Mouse (Mus musculus) bone marrow macrophage, adult 2 months (primary cell): ENCODE results near the gene Vrk3. TPM values are rescaled to one million over a fixed set of nuclear protein-coding genes. Genes with fewer than 3 reads are reported as not detected.

Experiments used
- H3K27ac ChIP-seq: 2 replicates; pipeline ENCODE4 v1.5.1; 2012; ENCODE audit warnings: low read depth, low read length; ENCODE audit not compliant: insufficient read depth
- H3K4me1 ChIP-seq: 2 replicates; pipeline ENCODE4 v1.6.1; 2012; ENCODE audit warnings: low read length; ENCODE audit not compliant: control insufficient read depth, insufficient read depth
- H3K4me3 ChIP-seq: 2 replicates; pipeline ENCODE4 v1.5.1; 2012; ENCODE audit warnings: mild to moderate bottlenecking, low read length, moderate library complexity; ENCODE audit not compliant: insufficient read depth
- CTCF ChIP-seq: IDR thresholded peaks from 2 replicates; pipeline ENCODE4 v1.5.1; 2012; ENCODE audit warnings: low read depth, mild to moderate bottlenecking, low read length, moderate library complexity
- POLR2A ChIP-seq: IDR thresholded peaks from 2 replicates; pipeline ENCODE4 v1.6.1; 2012; ENCODE audit warnings: mild to moderate bottlenecking, low read depth, low read length, borderline replicate concordance
- polyA plus RNA-seq: library from polyadenylated mRNA; stranded (reverse); fragments of >200 nt; gene quantifications from 2 replicates; pipeline ENCODE4 v1.2.4, GENCODE M21; 2012; ENCODE audit not compliant: missing spikeins, insufficient read depth, insufficient read length

The Vrk3 gene
- polyA plus RNA-seq, 1 experiment: 39.8 TPM

DNA sequence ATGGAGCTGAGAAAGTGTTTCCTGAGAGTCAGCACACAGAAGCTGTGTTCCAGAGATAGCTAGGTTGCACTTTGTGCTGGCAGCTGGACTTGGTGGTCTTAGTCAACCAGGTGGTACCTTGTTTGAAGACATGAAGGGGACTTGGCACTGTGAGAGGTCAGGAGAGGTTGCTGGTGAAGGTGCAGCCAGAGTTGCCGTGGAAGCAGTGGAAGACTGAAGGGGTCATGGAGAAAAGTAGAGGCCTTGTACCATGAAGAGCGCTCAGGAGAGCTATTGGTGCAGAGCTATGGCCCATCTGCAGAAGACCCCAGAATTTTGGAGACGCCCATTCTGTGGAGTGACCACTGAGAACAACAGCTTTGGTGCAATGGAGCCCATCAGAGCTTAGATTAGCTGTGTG, 61.3 kb downstream of the Vrk3 start:
- Histone ChIP-seq H3K4me1 (peaks cover 7% of the 10 kb centered on the region), H3K4me3 (no peak overlapping the region)
- no peak for TF ChIP-seq CTCF
- TF ChIP-seq POLR2A: no peak

GRCm38 (mm10) chr7:44810365-44810764, 62.2 kb downstream of the Vrk3 start:
- H3K27ac ChIP-seq: no peak overlapping the region
- H3K4me3 ChIP-seq: no peak overlapping the region
- peaks cover 12% of the 10 kb centered on the region for H3K4me1 ChIP-seq
- no peak for TF ChIP-seq CTCF
- no peak for TF ChIP-seq POLR2A

More for the DNA sequence above, 61.3 kb downstream of the Vrk3 start:
- no peak overlapping the region for H3K27ac ChIP-seq

DNA sequence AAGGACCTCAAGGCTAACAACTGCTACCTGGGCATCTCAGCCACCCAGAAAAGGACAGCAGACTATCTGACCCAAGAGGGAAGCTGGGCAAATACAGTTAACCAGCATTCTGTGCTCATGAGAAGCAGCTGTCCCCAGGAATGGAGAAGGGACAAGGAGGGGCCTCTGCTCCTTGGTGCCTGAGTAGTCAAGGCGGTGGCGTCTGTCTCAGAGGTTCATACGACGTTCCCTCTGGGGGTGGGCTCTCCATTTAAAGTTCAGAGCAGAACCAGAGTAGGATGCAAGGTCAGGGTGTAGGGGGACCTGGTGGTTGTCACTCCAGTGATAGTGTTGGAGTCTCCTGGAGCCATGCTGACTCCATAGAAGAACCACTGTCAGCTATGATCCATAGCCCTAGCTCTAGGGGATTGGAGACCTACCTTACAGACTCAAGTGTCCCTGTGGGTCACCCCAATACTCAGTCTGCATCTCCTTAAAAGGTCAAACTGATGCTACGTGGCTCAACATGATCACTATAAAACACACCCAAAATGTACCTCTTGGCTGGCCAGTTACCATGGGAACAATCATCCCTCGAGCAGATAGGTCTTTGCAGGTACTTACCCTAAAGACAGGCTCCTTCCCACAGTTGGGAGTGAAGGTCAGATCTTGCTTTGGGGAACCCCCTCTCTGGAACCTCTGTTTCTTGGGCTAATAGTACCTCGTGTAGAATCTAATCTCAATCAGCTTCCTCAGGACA, 62.8 kb downstream of the Vrk3 start:
- Histone ChIP-seq H3K27ac (no peak overlapping the region), H3K4me1 (peaks cover 12% of the 10 kb centered on the region)
- TF ChIP-seq POLR2A: no peak
- no peak for TF ChIP-seq CTCF

DNA sequence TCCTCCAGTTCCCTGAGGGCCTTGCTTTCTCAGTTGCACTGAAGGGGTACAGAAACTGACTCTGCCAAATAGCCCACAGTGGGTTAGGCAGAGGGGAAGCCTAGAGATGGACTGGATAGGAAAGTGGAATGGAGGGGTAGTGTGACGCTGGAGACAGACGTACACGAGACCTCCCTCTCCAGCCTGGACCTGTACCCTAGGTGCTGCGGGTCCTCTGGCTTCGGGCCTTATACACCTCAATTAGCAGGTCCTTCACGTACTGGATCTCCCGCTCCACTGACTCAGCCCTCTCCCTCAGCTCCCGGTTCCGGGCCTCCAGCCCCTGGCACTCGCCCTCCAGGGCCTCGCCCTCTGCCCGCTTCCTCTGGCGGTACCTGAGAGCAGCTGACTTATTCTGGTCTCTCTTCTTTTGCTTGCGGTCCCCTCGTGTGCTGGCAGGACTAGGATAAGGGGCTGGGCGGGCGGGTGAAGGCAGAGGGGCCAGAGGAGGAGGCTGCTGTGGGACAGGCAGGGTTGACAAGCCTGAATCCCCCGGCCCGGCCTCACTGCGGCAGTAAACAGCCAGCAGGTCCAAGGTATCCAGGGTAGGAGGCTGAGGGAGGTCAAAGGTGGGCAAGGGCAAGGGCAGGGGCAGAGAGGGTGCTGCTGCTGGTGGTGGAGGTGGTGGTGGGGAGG, 64.6 kb downstream of the Vrk3 start:
- Histone ChIP-seq H3K4me3 (no peak overlapping the region), H3K4me1 (peaks cover 12% of the 10 kb centered on the region), H3K27ac (no peak overlapping the region)
- TF ChIP-seq CTCF (no peak), POLR2A (no peak)

More for the DNA sequence above, 62.8 kb downstream of the Vrk3 start:
- H3K4me3 ChIP-seq: no peak overlapping the region

GRCm38 (mm10) chr7:44813985-44814384, 65.8 kb downstream of the Vrk3 start:
- TF ChIP-seq POLR2A (no peak), CTCF (no peak)
- no peak overlapping the region for H3K27ac ChIP-seq
- H3K4me3 ChIP-seq: no peak overlapping the region
- peaks cover 14% of the 10 kb centered on the region for H3K4me1 ChIP-seq

- Histone ChIP-seq H3K4me3 (no peak overlapping the region), H3K4me1 (peaks cover 18% of the 10 kb centered on the region), H3K27ac (no peak overlapping the region)
- no peak for TF ChIP-seq CTCF
- TF ChIP-seq POLR2A: no peak
Measured at GRCm38 (mm10) chr7:44814423-44814822, 66.2 kb downstream of the Vrk3 start.

DNA sequence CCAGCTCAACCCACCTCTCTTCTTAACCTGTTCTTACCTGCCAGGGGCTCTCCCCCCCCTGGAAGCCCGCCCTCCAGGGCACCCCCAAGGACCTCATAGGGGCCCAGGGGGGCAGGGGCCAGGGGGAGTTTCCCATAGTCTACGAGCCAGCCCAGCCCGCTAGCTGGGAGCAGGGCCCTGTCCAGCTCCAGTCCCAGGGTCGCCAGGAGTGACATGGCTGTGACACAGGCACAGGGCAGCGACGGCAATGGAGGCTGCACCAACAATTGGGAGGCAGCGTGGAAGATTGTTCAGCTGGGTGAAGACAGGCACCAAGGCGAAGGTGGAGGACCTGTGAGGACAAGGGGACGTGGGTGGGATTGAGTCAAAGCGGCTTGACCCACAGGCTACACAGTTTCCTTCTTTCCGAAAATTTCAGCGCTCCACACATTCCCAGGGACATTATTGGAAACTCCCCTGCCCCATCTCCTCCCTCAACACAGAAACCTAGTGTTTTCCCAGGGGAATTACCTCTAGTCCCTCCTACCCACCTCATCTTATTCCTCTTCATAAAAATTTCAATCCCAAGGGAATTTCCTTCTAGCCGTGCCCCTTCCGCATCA, 66.8 kb downstream of the Vrk3 start:
- TF ChIP-seq POLR2A (no peak), CTCF (no peak)
- peak overlapping the region; percentile 82 for H3K4me3 ChIP-seq
- H3K4me1 ChIP-seq: peaks cover 22% of the 10 kb centered on the region
- H3K27ac ChIP-seq: peak overlapping the region; percentile 48

- TF ChIP-seq POLR2A (no peak), CTCF (no peak)
- H3K27ac ChIP-seq: peak within 1 kb of the TSS; percentile 88
- H3K4me1 ChIP-seq: peaks cover 29% of the 10 kb centered on the region
- H3K4me3 ChIP-seq: peak within 1 kb of the TSS; percentile 82
Measured at GRCm38 (mm10) chr7:44815721-44816469, 67.7 kb downstream of the Vrk3 start, which contains the start of the genes Nup62 and Il4i1. TSS of gene Nup62 (plus strand) at chr7:44816088. TSS of gene Il4i1 (plus strand) at chr7:44816387.

GRCm38 (mm10) chr7:44816470-44817021, 68.3 kb downstream of the Vrk3 start, which contains the start of gene Atf5:
TSS of gene Atf5 (minus strand) at chr7:44816658.
- peak within 1 kb of the TSS; percentile 88 for H3K27ac ChIP-seq
- peak within 1 kb of the TSS; percentile 82 for H3K4me3 ChIP-seq
- H3K4me1 ChIP-seq: peaks cover 32% of the 10 kb centered on the region
- TF ChIP-seq CTCF (no peak), POLR2A (no peak)
